Mouse (Mus musculus) megakaryocyte, embryonic 14.5 days (primary cell): ENCODE data around the gene Fam222b. TPM values are rescaled to one million over a fixed set of nuclear protein-coding genes. Genes with fewer than 3 reads are reported as not detected.
"Not testable (repeated sequence)": the region's sequence is repeated elsewhere in the genome, so short reads cannot be mapped to it uniquely, and the experiment has no call there.

ENCODE experiments used
- H3K27me3 ChIP-seq: replicated peaks from 2 replicates; pipeline ENCODE3; 2012; ENCODE audit warnings: inconsistent platforms
- H3K36me3 ChIP-seq: replicated peaks from 2 replicates; pipeline ENCODE3; 2012; ENCODE audit warnings: low read length, inconsistent platforms, mixed read lengths
- H3K4me1 ChIP-seq: 2 replicates; pipeline ENCODE4 v1.6.1; 2012; ENCODE audit warnings: inconsistent platforms
- H3K4me3 ChIP-seq: replicated peaks from 2 replicates; pipeline ENCODE3; 2012; ENCODE audit warnings: moderate library complexity, mild to moderate bottlenecking, inconsistent platforms
- H3K9me3 ChIP-seq: 2 replicates; pipeline ENCODE4 v1.6.1; 2012; ENCODE audit warnings: inconsistent platforms
- FLI1 ChIP-seq: IDR thresholded peaks from 2 replicates; pipeline ENCODE4 v1.6.1; 2012; ENCODE audit warnings: low read length, inconsistent platforms, mixed read lengths
- GATA1 ChIP-seq: IDR thresholded peaks from 3 replicates; pipeline ENCODE4 v1.6.1; 2012; ENCODE audit warnings: mixed read lengths, low read length, inconsistent platforms, borderline replicate concordance
- polyA plus RNA-seq: library from polyadenylated mRNA; stranded (reverse); fragments of >175 nt; gene quantifications from 2 replicates; pipeline ENCODE4 v1.2.3, GENCODE M21; 2012; ENCODE audit warnings: low replicate concordance; ENCODE audit not compliant: insufficient read depth

Gene Fam222b
- polyA plus RNA-seq, 1 experiment = 32.0 TPM

DNA sequence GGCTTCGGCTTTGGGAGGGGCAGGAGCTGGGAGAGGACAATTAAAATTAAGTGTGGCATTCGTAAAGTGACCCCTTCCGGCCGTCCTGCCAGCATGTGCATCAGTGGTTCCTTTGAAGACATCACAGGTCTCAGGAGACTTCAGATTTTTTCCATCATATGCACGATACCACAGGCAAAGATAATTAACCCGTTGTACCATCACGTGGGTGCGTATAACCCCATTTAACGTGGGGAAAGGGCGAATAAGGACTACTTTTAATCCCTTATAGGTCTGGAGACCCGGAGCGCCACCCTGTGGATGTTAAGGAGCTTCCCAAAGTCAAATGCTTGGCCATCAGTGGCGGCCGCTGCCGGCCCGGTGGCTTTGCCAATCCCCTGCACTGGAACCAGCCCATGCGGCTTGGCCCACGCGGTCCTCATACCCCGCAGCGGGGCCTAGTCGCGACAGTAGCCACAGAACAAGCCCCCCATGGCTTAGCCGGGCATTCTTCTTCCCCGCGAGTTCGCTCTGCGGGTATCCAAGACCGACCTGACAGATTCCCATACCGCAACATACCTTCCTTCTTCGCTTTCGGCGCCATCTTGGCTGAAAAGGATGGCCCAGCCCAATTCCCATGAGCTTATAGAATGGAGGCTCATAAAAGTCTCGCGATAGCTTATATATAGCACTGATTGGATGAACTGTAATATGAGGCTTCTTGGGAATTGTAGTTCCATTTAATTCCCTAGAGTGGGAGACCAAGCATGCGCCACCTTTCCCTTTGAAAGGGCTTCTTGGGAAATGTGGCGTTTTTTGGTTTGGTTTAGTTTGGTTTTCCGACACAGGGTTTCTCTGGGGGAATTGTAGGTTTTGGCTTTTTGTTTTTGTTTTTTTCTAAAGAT is 88.7 kb downstream of the Fam222b start, which contains the start of gene Rpl23a:
TSS of gene Rpl23a (minus strand) at position 624 of the 884 bp plus-strand sequence.
- Histone ChIP-seq H3K9me3 (no peaks in the 10 kb centered on the region), H3K36me3 (peaks cover 33% of the 10 kb centered on the region), H3K4me3 (peak within 1 kb of the TSS; percentile 96), H3K4me1 (peaks cover 51% of the 10 kb centered on the region), H3K27me3 (peaks cover 17% of the 10 kb centered on the region)
- TF ChIP-seq FLI1 = no peak
- no peak for TF ChIP-seq GATA1

- peaks cover 32% of the 10 kb centered on the region for H3K36me3 ChIP-seq
- peaks cover 25% of the 10 kb centered on the region for H3K27me3 ChIP-seq
- H3K9me3 ChIP-seq = no peaks in the 10 kb centered on the region
- TF ChIP-seq FLI1 (no peak), GATA1 (no peak)
- H3K4me3 ChIP-seq = peak overlapping the region; percentile 96
- H3K4me1 ChIP-seq = peaks cover 53% of the 10 kb centered on the region
Measured at GRCm38 (mm10) chr11:78183884-78184514, 89.5 kb downstream of the Fam222b start.

GRCm38 (mm10) chr11:78184702-78185101 is 90.2 kb downstream of the Fam222b start:
- peaks cover 25% of the 10 kb centered on the region for H3K36me3 ChIP-seq
- not testable (repeated sequence) for H3K4me3 ChIP-seq, H3K9me3 ChIP-seq
- H3K27me3 ChIP-seq = peaks cover 32% of the 10 kb centered on the region
- H3K4me1 ChIP-seq = peaks cover 53% of the 10 kb centered on the region

DNA sequence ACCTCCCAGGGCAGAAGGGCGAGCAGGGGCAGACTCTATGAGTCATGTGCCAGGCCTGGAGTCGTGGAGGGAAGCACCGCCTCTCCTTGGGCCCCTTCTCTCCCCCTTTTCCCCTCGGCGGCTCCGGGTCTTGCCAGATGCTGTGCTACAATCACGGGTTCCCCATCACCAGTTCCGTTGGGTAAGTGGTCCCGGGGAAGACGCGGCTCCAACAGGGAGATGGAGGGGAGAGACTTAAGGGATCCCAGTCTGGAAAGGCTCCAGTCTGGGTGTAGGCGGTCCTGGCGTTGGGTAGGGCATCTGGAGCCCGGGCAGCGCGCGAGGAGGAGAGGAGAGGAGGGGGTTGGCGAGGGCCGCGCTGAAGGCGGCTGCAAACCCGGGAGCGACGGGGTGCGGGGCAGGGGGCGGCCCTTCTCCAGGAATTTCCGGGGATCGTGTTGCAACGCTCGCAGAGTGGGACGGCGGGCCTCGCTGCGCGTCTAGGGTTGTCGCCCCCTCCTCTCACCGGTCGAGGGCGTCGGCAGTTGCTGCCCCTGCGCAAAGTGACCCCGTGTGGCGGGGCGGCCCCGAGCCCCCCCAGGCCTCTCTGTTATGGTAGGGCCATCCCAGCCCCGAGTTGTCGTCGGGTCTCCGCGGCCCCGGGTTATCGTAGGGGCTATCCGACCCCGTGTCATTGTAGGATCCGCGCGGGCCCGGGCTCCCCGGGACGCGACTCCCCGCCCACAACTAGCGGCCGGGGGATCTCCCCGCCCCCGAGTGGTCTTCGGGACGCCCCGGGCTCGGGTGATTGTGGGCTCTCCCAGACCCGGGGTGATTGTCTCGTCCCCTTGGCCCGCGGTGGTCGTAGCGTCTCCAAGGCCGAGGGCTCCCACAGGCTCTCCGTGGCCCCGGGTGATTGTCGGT is 94.1 kb downstream of the Fam222b start, which contains the start of gene Rab34:
TSS of gene Rab34 (plus strand) at position 100 of the 903 bp plus-strand sequence.
- no peak for TF ChIP-seq GATA1
- TF ChIP-seq FLI1 = no peak
- peaks cover 64% of the 10 kb centered on the region for H3K27me3 ChIP-seq
- no peaks in the 10 kb centered on the region for H3K36me3 ChIP-seq
- peak within 1 kb of the TSS; percentile 92 for H3K4me3 ChIP-seq
- peaks cover 9% of the 10 kb centered on the region for H3K9me3 ChIP-seq
- H3K4me1 ChIP-seq = peaks cover 29% of the 10 kb centered on the region

- H3K9me3 ChIP-seq = peaks cover 9% of the 10 kb centered on the region
- H3K4me1 ChIP-seq = peaks cover 28% of the 10 kb centered on the region
- H3K27me3 ChIP-seq = peaks cover 68% of the 10 kb centered on the region
- TF ChIP-seq FLI1 (no peak), GATA1 (no peak)
- no peaks in the 10 kb centered on the region for H3K36me3 ChIP-seq
- H3K4me3 ChIP-seq = peak overlapping the region; percentile 92
Measured at GRCm38 (mm10) chr11:78189234-78190040, 95.0 kb downstream of the Fam222b start.

DNA sequence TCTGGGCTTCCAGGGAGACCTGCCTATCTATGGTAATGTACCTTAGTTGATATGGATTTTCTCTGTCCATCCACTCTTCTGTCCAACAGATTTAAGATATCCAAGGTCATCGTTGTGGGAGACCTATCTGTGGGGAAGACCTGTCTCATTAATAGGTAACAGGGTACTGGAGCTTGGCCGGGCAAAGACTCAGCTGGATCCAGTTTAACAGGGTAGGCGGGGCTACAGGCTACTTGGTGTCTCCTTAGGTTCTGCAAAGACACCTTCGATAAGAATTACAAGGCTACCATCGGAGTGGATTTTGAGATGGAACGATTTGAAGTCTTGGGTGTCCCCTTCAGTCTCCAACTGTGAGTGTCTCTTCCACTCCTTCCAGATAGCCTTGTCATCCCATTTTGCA is 95.6 kb downstream of the Fam222b start:
- Histone ChIP-seq H3K4me3 (no peak overlapping the region), H3K36me3 (no peaks in the 10 kb centered on the region), H3K4me1 (peaks cover 34% of the 10 kb centered on the region), H3K27me3 (peaks cover 68% of the 10 kb centered on the region), H3K9me3 (peaks cover 9% of the 10 kb centered on the region)
- TF ChIP-seq FLI1 (no peak), GATA1 (no peak)

DNA sequence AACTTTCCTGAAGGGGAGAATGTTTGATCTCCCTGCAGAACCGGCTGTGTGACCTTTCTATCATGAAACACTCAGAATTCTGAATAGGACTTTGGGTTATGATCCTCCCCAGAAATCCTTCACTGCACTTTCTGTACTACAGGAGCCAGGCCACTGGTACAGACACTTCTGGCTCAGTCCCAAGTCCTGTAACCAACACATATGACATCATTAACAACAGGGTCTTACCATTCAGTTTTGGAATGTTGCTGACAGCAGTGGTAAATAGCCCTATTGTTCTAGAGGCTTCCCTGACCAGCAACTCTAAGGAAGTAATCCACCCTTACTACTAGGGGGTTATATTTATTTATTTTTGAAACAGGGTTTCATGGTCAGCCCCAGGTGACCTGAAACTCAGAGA is 98.7 kb downstream of the Fam222b start, which contains the start of gene Proca1:
TSS of gene Proca1 (plus strand) at position 280 of the 400 bp plus-strand sequence.
- H3K27me3 ChIP-seq = peaks cover 52% of the 10 kb centered on the region
- H3K4me3 ChIP-seq = peak within 1 kb of the TSS; percentile 91
- peaks cover 9% of the 10 kb centered on the region for H3K9me3 ChIP-seq
- H3K36me3 ChIP-seq = no peaks in the 10 kb centered on the region
- no peak for TF ChIP-seq GATA1
- no peak for TF ChIP-seq FLI1
- peaks cover 52% of the 10 kb centered on the region for H3K4me1 ChIP-seq

- TF ChIP-seq FLI1 (no peak), GATA1 (no peak)
- peak overlapping the region; percentile 91 for H3K4me3 ChIP-seq
- H3K4me1 ChIP-seq = peaks cover 37% of the 10 kb centered on the region
- H3K27me3 ChIP-seq = peaks cover 37% of the 10 kb centered on the region
- H3K36me3 ChIP-seq = no peaks in the 10 kb centered on the region
- H3K9me3 ChIP-seq = peaks cover 9% of the 10 kb centered on the region
Measured at GRCm38 (mm10) chr11:78194411-78195100, 100.1 kb downstream of the Fam222b start.
